Mouse (Mus musculus) neural tube, embryonic 13.5 days (tissue): ENCODE results near the gene Mthfd1. TPM values are rescaled to one million over a fixed set of nuclear protein-coding genes. Genes with fewer than 3 reads are reported as not detected.

Experiments
- polyA plus RNA-seq: library from polyadenylated mRNA; unstranded; fragments of >200 nt; fragmentation: Nextera tagmentation; extraction: Ambion mirVana; gene quantifications from 2 replicates; pipeline ENCODE4 v1.2.1, GENCODE M21; 2015

The Mthfd1 gene
- polyA plus RNA-seq, 1 experiment from 2014 or later: 23.1 TPM

Other genes with a start within 250 kb of the Mthfd1 start
- 0.10 and 0.27 TPM in 2 replicates for gene Esr2, start 78.0 kb upstream of the Mthfd1 start, polyA plus RNA-seq
- not detected in 2 replicates for gene Tex21, start 8.6 kb upstream of the Mthfd1 start, polyA plus RNA-seq
- gene Akap5, start 69.6 kb downstream of the Mthfd1 start, polyA plus RNA-seq: 7.4 and 7.6 TPM in 2 replicates
- gene Zbtb25, start 114.3 kb downstream of the Mthfd1 start, polyA plus RNA-seq: 15.6 and 18.2 TPM in 2 replicates
- 4.7 and 5.1 TPM in 2 replicates for gene Zbtb1, start 115.0 kb downstream of the Mthfd1 start, polyA plus RNA-seq
- gene Hspa2, start 148.9 kb downstream of the Mthfd1 start, polyA plus RNA-seq: 4.6 and 6.1 TPM in 2 replicates
- gene Ppp1r36, start 162.2 kb downstream of the Mthfd1 start, polyA plus RNA-seq: 0.17 and 1.2 TPM in 2 replicates